In the genomic region with DNA sequence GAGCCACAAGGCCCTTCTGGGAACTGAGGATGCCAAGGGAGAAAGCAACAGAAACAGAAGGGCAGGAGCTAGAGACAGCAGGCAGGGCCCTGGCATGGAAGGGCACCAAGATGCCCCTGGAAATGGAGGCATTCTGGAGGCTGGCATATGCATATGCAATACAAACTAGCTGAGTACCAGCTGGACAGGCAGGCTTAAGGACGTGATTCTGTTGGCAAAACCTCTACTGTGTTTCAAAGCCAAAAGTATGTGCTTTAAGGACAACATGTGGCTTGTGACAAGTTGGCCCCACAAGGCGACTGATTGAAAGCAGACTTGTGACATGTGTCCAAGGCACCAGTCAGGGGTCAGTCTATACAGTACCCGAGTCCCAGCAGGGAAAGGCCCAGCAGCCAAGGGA, we compare ENCODE assay signal across 17 mouse cellular contexts. TPM values are rescaled to one million over a fixed set of nuclear protein-coding genes. Genes with fewer than 3 reads are reported as not detected.
DNase-seq lines count a peak whose midpoint lies in the region; ATAC-seq and TF ChIP-seq lines count a peak whose summit lies in the region.
"Had no signal": no experiment of that assay in that cellular context is flagged by ENCODE, and none has a peak within 500 bp of the region (broad histone marks: within the 10 kb centered on the region; RNA-seq: fewer than 3 reads in every experiment).

No protein-coding gene starts in this region.

- no peak for ATAC-seq in forebrain, embryonic 13.5 days
- ATAC-seq in forebrain, embryonic 11.5 days (replicated peaks; ENCODE audit: low FRiP score), result no peak
- no peak for ATAC-seq in liver, embryonic 12.5 days

- no peaks in the 10 kb centered on the region for H3K9me3 ChIP-seq in forebrain, embryonic 13.5 days (replicated peaks)
- no peaks in the 10 kb centered on the region for H3K9me3 ChIP-seq in forebrain, embryonic 11.5 days (ENCODE audit: control insufficient read depth, low read length)
- no peaks in the 10 kb centered on the region for H3K9me3 ChIP-seq in liver, embryonic 12.5 days (replicated peaks)

- no peak overlapping the region for H3K4me2 ChIP-seq in forebrain, embryonic 13.5 days
- H3K4me2 ChIP-seq in forebrain, embryonic 11.5 days (ENCODE audit: low read depth, low read length, severe bottlenecking), result no peak overlapping the region
- H3K4me2 ChIP-seq in liver, embryonic 12.5 days, result no peak overlapping the region
- H3K4me2 ChIP-seq: hindbrain, embryonic 14.5 days; midbrain, embryonic 11.5 days had no signal

- H3K4me1 ChIP-seq in forebrain, embryonic 13.5 days, result peaks cover 51% of the 10 kb centered on the region
- H3K4me1 ChIP-seq in forebrain, embryonic 11.5 days (replicated peaks; ENCODE audit: control insufficient read depth, insufficient read depth, low read length), result peaks cover 7% of the 10 kb centered on the region; the same call in 1 of the 2 replicates
- no peaks in the 10 kb centered on the region for H3K4me1 ChIP-seq in liver, embryonic 12.5 days

- 68% methylated on average over 3 of the region's 3 CpGs for WGBS in forebrain, embryonic 13.5 days
- WGBS in forebrain, embryonic 11.5 days, result 75% methylated on average over 3 of the region's 3 CpGs
- WGBS in liver, embryonic 12.5 days (ENCODE audit: insufficient replicate concordance), result 44% methylated on average over 3 of the region's 3 CpGs

- H3K4me3 ChIP-seq in forebrain, embryonic 13.5 days, result no peak overlapping the region
- no peak overlapping the region for H3K4me3 ChIP-seq in forebrain, embryonic 11.5 days (ENCODE audit: low read depth, low read length)
- H3K4me3 ChIP-seq in liver, embryonic 12.5 days, result no peak overlapping the region
- H3K4me3 ChIP-seq: heart, adult 2 months had no signal

- DNase-seq in forebrain, embryonic 11.5 days (ENCODE audit: low spot score), result no peak
- peak; percentile 71 for DNase-seq in brain, embryonic 14.5 days (ENCODE audit: low read depth)
- peak; percentile 73 for DNase-seq in cerebellum, adult 9-10 months
- peak; percentile 61 for DNase-seq in fat pad, adult 2 months (ENCODE audit: extremely low read depth, low read depth, low spot score)
- no peak for DNase-seq in urinary bladder, postnatal 36 days (ENCODE audit: low spot score in 2 of 2)
- DNase-seq in ovary, adult 18-20 months (ENCODE audit: low spot score), result no peak
- DNase-seq: adrenal gland, postnatal 14 days; embryo, embryonic 11 days; gastrocnemius, postnatal 14 days; heart, adult 2 months; kidney, adult 18-20 months; kidney, postnatal 25 days had no signal

- no peaks in the 10 kb centered on the region for H3K27me3 ChIP-seq in forebrain, embryonic 13.5 days
- no peaks in the 10 kb centered on the region for H3K27me3 ChIP-seq in forebrain, embryonic 11.5 days (ENCODE audit: control insufficient read depth, insufficient read depth, low read length)
- H3K27me3 ChIP-seq in liver, embryonic 12.5 days (replicated peaks), result peaks cover 9% of the 10 kb centered on the region

- H3K36me3 ChIP-seq in forebrain, embryonic 13.5 days (ENCODE audit: poor library complexity, severe bottlenecking), result no peaks in the 10 kb centered on the region
- no peaks in the 10 kb centered on the region for H3K36me3 ChIP-seq in forebrain, embryonic 11.5 days (ENCODE audit: control insufficient read depth, insufficient read depth, low read length)
- no peaks in the 10 kb centered on the region for H3K36me3 ChIP-seq in liver, embryonic 12.5 days

- no peak overlapping the region for H3K9ac ChIP-seq in forebrain, embryonic 13.5 days
- H3K9ac ChIP-seq in forebrain, embryonic 11.5 days (ENCODE audit: low read length), result no peak overlapping the region
- H3K9ac ChIP-seq in liver, embryonic 12.5 days, result no peak overlapping the region
- H3K9ac ChIP-seq: hindbrain, embryonic 14.5 days had no signal

- no peak for TF ChIP-seq POLR2A in brain, embryonic 14.5 days (IDR thresholded peaks at IDR 0.05; ENCODE audit: borderline replicate concordance, extremely low read depth, insufficient read depth, insufficient read length, poor library complexity, severe bottlenecking)

- TF ChIP-seq CTCF in brain, embryonic 14.5 days (IDR thresholded peaks at IDR 0.05; ENCODE audit: borderline replicate concordance, extremely low read depth, insufficient read depth, insufficient read length), result no peak

- H3K27ac ChIP-seq in forebrain, embryonic 13.5 days, result 0 out of 2 replicates have a peak overlapping the region, but pooled peaks have one; percentile 88
- no peak overlapping the region for H3K27ac ChIP-seq in forebrain, embryonic 11.5 days (ENCODE audit: low read depth, low read length)
- H3K27ac ChIP-seq in liver, embryonic 12.5 days, result no peak overlapping the region
- H3K27ac ChIP-seq: heart, adult 2 months; hindbrain, embryonic 14.5 days; macrophage had no signal

RNA-seq across cellular contexts. Expression of gene A530016L24Rik, which starts 52.2 kb away (rescaled TPM):
- 0.11 TPM in 1 of 2 replicates, not detected in the other for polyA plus RNA-seq in forebrain, embryonic 13.5 days (2015; fragmentation: Nextera tagmentation; extraction: Ambion mirVana)
- 0.13 TPM in 1 of 2 replicates, not detected in the other for polyA plus RNA-seq in forebrain, embryonic 11.5 days (2014; fragmentation: Nextera tagmentation; extraction: Ambion mirVana)
- polyA plus RNA-seq in brain, embryonic 14.5 days (2012; rRNA removed), result 0.04 and 0.11 TPM in 2 replicates
- polyA plus RNA-seq in liver, embryonic 12.5 days (2016; fragmentation: Nextera tagmentation; extraction: Ambion mirVana), result not detected in 2 replicates
- polyA plus RNA-seq: macrophage; midbrain, embryonic 11.5 days had no signal

Comparison
In these comparisons a context has a peak if more than half of its experiments do, and no peak if none do; other contexts are left out.
1. DNase-seq: peak in brain, embryonic 14.5 days (single experiment), cerebellum, adult 9-10 months (single experiment) and fat pad, adult 2 months (single experiment); none in forebrain, embryonic 11.5 days (single experiment), urinary bladder, postnatal 36 days (0 of 2) and ovary, adult 18-20 months (single experiment).